Mouse (Mus musculus) kidney, adult 11 months (tissue): ENCODE measurements around the gene Prl7d1.
"Not testable (repeated sequence)": the region's sequence is repeated elsewhere in the genome, so short reads cannot be mapped to it uniquely, and the experiment has no call there.

Experiments used
- DNase-seq: peaks from one replicate; pipeline ENCODE4 v3.0.0; 2022

Prl7d1 gene

GRCm38 (mm10) chr13:27716636-27717035 is at the start of gene Prl7d1:
Gene Prl7d1 (minus strand): TSS chr13:27716736.
- no peak for DNase-seq

GRCm38 (mm10) chr13:27734512-27735186 is 18.1 kb upstream of the Prl7d1 start:
- DNase-seq: no peak

GRCm38 (mm10) chr13:27730286-27730959 is 13.9 kb upstream of the Prl7d1 start:
- DNase-seq: not testable (repeated sequence)

GRCm38 (mm10) chr13:27725057-27725456 is 8.5 kb upstream of the Prl7d1 start:
- peak; percentile 4 for DNase-seq

- DNase-seq: no peak
Measured at GRCm38 (mm10) chr13:27706521-27706920, 10.0 kb downstream of the Prl7d1 start.

- DNase-seq: no peak
Measured at GRCm38 (mm10) chr13:27667936-27668335, 48.6 kb downstream of the Prl7d1 start, which contains the start of gene Prl7a2. Gene Prl7a2 (minus strand): TSS chr13:27668036.

GRCm38 (mm10) chr13:27660747-27661146 is 55.8 kb downstream of the Prl7d1 start:
- no peak for DNase-seq
